Mouse (Mus musculus) G1E (cell line): ENCODE data around the gene Ppm1e. TPM values are rescaled to one million over a fixed set of nuclear protein-coding genes. Genes with fewer than 3 reads are reported as not detected.
"Not testable (repeated sequence)": the region's sequence is repeated elsewhere in the genome, so short reads cannot be mapped to it uniquely, and the experiment has no call there.

ENCODE experiments used
- ATAC-seq: 2 replicates; pipeline ENCODE4 v1.8.0; 2016; ENCODE audit warnings: mild to moderate bottlenecking; ENCODE audit not compliant: insufficient number of reproducible peaks, poor library complexity, low FRiP score, severe bottlenecking; ENCODE audit errors: extremely low read depth
- DNase-seq: peaks from one replicate; pipeline ENCODE4 v3.0.0; 2012; ENCODE audit warnings: low spot score
- H3K27me3 ChIP-seq: 2 replicates; pipeline ENCODE4 v1.6.1; 2012; ENCODE audit warnings: mild to moderate bottlenecking, low read length, inconsistent platforms; ENCODE audit not compliant: insufficient read depth
- H3K36me3 ChIP-seq: replicated peaks from 2 replicates; pipeline ENCODE3; 2012; ENCODE audit warnings: mild to moderate bottlenecking, inconsistent platforms
- H3K4me1 ChIP-seq: 2 replicates; pipeline ENCODE4 v1.6.1; 2012; ENCODE audit warnings: low read depth, low read length, inconsistent platforms, mixed read lengths; ENCODE audit not compliant: insufficient read depth
- H3K4me3 ChIP-seq: 2 replicates; pipeline ENCODE4 v1.5.1; 2012; ENCODE audit warnings: low read depth, mild to moderate bottlenecking, inconsistent platforms, low read length, moderate library complexity, mixed read lengths
- H3K9me3 ChIP-seq: replicated peaks from 2 replicates; pipeline ENCODE4 v1.6.1; 2012; ENCODE audit warnings: inconsistent platforms
- CTCF ChIP-seq: IDR thresholded peaks from 2 replicates; pipeline ENCODE4 v1.5.1; 2012; ENCODE audit warnings: low read depth, low read length, inconsistent platforms, mixed read lengths
- GATA1 ChIP-seq: IDR thresholded peaks from 2 replicates; pipeline ENCODE4 v1.6.1; 2012; ENCODE audit warnings: borderline replicate concordance, low read length, inconsistent platforms, mixed read lengths
- GATA2 ChIP-seq: IDR thresholded peaks from 2 replicates; pipeline ENCODE4 v1.6.1; 2012; ENCODE audit warnings: low read depth, low read length, inconsistent platforms, borderline replicate concordance
- POLR2AphosphoS5 ChIP-seq: IDR thresholded peaks from 2 replicates; pipeline ENCODE4 v1.6.1; 2012; ENCODE audit warnings: low read depth, low read length, inconsistent platforms; ENCODE audit not compliant: insufficient replicate concordance
- TAL1 ChIP-seq: conservative IDR thresholded peaks from 2 replicates; pipeline ENCODE4 v1.6.1; 2012; ENCODE audit warnings: low read depth, low read length, inconsistent platforms, mixed read lengths
- polyA plus RNA-seq: library from polyadenylated mRNA; stranded (reverse); fragments of >175 nt; gene quantifications from 2 replicates; pipeline ENCODE4 v1.2.3, GENCODE M21; 2012
- total RNA-seq, 2 experiments: library from RNA; stranded (forward) in 1 of 2; stranded (reverse) in 1 of 2; fragments of 200-1000 nt in 1 of 2; fragments of >200 nt in 1 of 2; fragmentation: Nextera tagmentation in 1 of 2; gene quantifications; 2 replicates each; pipeline ENCODE4 v1.2.3; 2014 to 2017

The Ppm1e gene
- total and polyA plus RNA-seq, 3 experiments = 0.82 TPM; not detected in 2

DNA sequence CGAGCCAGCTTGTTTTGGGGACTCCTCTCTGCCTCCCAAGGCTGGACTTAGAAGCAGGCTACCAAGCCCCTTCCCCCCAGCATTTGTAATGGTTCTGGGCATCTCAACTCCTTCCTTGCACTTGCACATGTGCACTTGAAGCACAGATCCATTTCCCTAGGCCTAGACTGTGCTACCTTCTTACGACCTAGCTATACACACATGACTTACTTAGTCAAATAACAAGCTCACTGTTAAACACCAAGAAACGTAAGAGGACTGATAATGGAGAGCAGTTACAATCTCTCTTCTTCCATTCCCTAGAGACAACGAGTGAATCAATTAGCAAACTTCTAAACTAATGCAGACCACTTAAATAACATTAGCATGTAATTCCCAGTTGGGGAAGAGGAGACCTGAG is 92.6 kb downstream of the Ppm1e start:
- H3K9me3 ChIP-seq = no peaks in the 10 kb centered on the region
- no peak for ATAC-seq
- no peak overlapping the region for H3K4me3 ChIP-seq
- H3K4me1 ChIP-seq = no peaks in the 10 kb centered on the region
- no peak for DNase-seq
- no peaks in the 10 kb centered on the region for H3K36me3 ChIP-seq
- H3K27me3 ChIP-seq = peaks cover 23% of the 10 kb centered on the region
- TF ChIP-seq GATA2 (no peak), POLR2AphosphoS5 (no peak), CTCF (no peak)

DNA sequence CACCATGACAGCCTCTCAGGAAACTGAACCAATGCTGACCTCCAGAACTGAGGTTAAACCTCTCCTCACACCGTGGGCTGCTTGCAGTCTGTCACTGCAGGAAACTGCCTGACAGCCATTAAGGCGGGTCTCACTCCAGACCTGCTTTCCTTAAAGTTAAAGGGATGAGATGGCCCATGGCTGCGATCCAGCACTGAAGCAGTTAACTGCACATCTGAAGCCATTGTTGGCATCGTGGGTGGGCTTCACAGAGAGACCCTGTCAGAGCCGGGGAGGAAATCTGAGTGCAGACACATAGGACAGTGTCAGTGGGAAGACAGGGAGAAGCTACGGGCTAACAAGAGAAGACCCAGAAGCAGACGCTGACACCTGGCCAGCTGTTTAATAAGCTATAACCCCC is 94.9 kb downstream of the Ppm1e start:
- no peaks in the 10 kb centered on the region for H3K36me3 ChIP-seq
- no peaks in the 10 kb centered on the region for H3K4me1 ChIP-seq
- no peak for TF ChIP-seq POLR2AphosphoS5
- no peak for TF ChIP-seq CTCF
- TF ChIP-seq TAL1 = no peak
- no peak for TF ChIP-seq GATA1
- TF ChIP-seq GATA2 = no peak
- ATAC-seq (no peak), DNase-seq (no peak)
- peaks cover 22% of the 10 kb centered on the region for H3K27me3 ChIP-seq
- no peaks in the 10 kb centered on the region for H3K9me3 ChIP-seq
- H3K4me3 ChIP-seq = no peak overlapping the region

DNA sequence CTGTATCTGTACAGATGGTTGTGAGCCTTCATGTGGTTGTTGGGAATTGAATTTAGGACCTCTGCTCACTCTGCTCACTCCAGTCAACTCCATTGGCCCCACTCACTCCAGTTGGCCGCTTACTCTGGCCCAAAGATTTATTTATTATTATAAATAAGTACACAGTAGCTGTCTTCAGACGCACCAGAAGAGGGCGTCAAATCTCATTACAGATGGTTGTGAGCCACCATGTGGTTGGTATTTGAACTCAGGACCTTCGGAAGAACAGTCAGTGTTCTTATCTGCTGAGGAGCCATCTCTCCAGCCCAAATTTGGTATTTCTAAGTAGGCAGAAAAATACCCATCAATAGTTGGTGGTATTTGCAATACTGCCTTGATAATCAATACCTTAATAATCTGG is 97.1 kb downstream of the Ppm1e start:
- H3K36me3 ChIP-seq, DNase-seq, H3K4me3 ChIP-seq, ATAC-seq, H3K9me3 ChIP-seq, H3K4me1 ChIP-seq: not testable (repeated sequence)
- peaks cover 19% of the 10 kb centered on the region for H3K27me3 ChIP-seq

DNA sequence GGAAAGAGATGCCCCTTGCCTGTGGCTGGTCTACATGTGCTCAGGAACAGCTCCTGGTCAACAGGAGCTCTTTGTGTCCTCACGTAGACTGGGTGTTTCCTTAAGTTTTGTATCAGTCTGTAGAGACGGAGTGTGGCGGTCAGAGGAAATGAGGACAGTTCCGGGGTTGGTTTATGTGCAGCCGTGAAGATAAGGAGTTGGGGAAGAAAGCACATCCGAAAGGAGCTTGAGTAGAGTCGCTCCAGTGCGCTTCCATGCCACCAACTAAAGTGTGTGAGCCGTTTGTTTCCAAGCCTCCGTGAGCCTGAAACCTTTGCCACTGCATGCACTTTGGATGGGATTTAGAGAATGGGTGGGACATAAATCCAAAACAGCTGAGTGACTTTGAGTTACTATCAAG is 99.0 kb downstream of the Ppm1e start:
- ATAC-seq = no peak
- no peaks in the 10 kb centered on the region for H3K9me3 ChIP-seq
- no peak overlapping the region for H3K4me3 ChIP-seq
- DNase-seq = no peak
- no peaks in the 10 kb centered on the region for H3K4me1 ChIP-seq
- no peaks in the 10 kb centered on the region for H3K36me3 ChIP-seq
- TF ChIP-seq CTCF (no peak), GATA2 (no peak), GATA1 (no peak), TAL1 (no peak), POLR2AphosphoS5 (no peak)
- peaks cover 12% of the 10 kb centered on the region for H3K27me3 ChIP-seq

DNA sequence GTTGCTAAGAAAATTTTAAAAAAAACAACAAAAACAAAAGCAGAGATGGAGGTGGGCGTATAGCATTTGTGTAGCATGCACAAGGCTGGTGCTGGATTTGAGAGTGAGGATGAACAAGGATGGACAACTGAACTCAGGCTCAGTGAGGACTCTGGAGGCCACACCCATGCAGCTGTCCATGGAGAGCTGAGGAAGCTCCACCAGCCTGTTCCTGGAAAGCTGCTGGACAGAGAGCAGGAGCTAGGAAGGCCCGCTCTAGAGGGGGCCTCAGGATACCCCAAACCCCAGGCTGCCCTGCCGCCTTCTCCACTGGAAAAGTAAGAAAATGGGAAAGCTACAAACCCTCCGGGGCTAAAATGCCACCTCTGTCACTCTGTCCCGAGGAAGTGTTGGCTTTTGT is 101.5 kb downstream of the Ppm1e start:
- no peak for ATAC-seq
- DNase-seq = no peak
- Histone ChIP-seq H3K4me3 (no peak overlapping the region), H3K36me3 (no peaks in the 10 kb centered on the region), H3K9me3 (no peaks in the 10 kb centered on the region), H3K4me1 (no peaks in the 10 kb centered on the region), H3K27me3 (peaks cover 5% of the 10 kb centered on the region)
- no peak for TF ChIP-seq POLR2AphosphoS5

DNA sequence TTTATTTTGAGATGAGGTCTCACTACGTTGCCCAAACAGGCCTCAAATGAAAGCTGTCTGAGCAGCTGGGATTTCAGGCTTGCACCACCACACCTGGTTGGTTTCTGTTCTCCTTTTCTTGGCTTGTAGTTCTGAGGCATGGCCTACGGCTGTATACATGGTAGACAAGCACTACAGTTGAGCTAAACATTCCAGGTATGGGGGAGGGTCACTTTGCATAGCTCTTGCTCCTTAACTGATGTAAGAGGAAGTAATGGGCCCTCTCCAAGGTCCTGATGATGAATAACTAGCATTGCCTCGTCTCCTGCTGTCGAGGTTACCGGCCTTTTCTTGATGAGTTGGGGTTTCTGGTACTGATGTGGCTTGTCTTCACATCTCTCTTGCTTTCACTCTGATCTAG is 104.7 kb downstream of the Ppm1e start:
- H3K9me3 ChIP-seq = no peaks in the 10 kb centered on the region
- no peak for DNase-seq
- H3K27me3 ChIP-seq = peaks cover 2% of the 10 kb centered on the region; the same call in 1 of the 2 replicates

DNA sequence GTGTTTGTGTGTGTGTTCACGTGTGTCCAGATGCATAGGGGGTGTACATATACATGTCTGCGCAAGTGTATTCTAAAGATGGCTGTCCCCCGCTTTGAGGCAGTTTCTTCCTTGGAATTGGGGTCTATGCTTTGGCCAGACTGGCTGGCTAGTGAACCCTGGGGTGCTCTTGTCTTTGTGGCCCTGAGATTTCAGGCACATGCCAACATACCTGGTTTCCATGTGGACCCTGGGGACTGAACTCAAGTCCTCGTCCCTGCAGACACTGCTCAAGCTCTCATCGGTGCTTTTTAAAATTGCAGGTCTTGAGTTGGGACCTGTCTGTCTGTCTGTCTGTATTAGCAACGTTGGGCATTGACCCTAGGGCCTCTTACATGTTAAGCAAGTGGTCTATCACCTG is 105.5 kb downstream of the Ppm1e start:
- H3K9me3 ChIP-seq = no peaks in the 10 kb centered on the region
- ATAC-seq (no peak), DNase-seq (no peak)
- H3K27me3 ChIP-seq = no peaks in the 10 kb centered on the region
- H3K4me3 ChIP-seq = no peak overlapping the region
- TF ChIP-seq CTCF = no peak
- no peak for TF ChIP-seq GATA2
- TF ChIP-seq POLR2AphosphoS5 = no peak
- TF ChIP-seq TAL1 = no peak
- TF ChIP-seq GATA1 = no peak
- H3K36me3 ChIP-seq = peaks cover 3% of the 10 kb centered on the region
- H3K4me1 ChIP-seq = no peaks in the 10 kb centered on the region

More for the DNA sequence above, 104.7 kb downstream of the Ppm1e start:
- TF ChIP-seq TAL1 = no peak
- H3K36me3 ChIP-seq = peaks cover 3% of the 10 kb centered on the region
- no peak overlapping the region for H3K4me3 ChIP-seq
- no peak for ATAC-seq
- no peaks in the 10 kb centered on the region for H3K4me1 ChIP-seq
